Mouse (Mus musculus) midbrain, embryonic 15.5 days (tissue): Measurements from ENCODE around the gene Mapk8ip1. TPM values are rescaled to one million over a fixed set of nuclear protein-coding genes. Genes with fewer than 3 reads are reported as not detected.
A peak's percentile ranks its signal among the peaks of the same experiment; 100 is the strongest.

ENCODE experiments used
- ATAC-seq: fragments of 200-750 bp; cut with Nextera tagmentation; replicated peaks from 2 replicates; pipeline ENCODE4 v1.8.0; 2017; ENCODE audit warnings: moderate TSS enrichment
- H3K27ac ChIP-seq: fragments of 300-500 bp; sonication (generic); 2 replicates; pipeline ENCODE4 v1.5.1; 2015; ENCODE audit warnings: mild to moderate bottlenecking, inconsistent platforms
- H3K27me3 ChIP-seq: fragments of 300-500 bp; sonication (generic); replicated peaks from 2 replicates; pipeline ENCODE4 v1.6.1; 2015; ENCODE audit warnings: inconsistent platforms
- H3K36me3 ChIP-seq: fragments of 300-500 bp; sonication (generic); replicated peaks from 2 replicates; pipeline ENCODE4 v1.6.1; 2015; ENCODE audit warnings: inconsistent platforms
- H3K4me1 ChIP-seq: fragments of 300-500 bp; sonication (generic); 2 replicates; pipeline ENCODE4 v1.6.1; 2015; ENCODE audit warnings: inconsistent platforms
- H3K4me2 ChIP-seq: fragments of 300-500 bp; sonication (generic); 2 replicates; pipeline ENCODE4 v1.6.1; 2015; ENCODE audit warnings: inconsistent platforms, mild to moderate bottlenecking, moderate library complexity
- H3K4me3 ChIP-seq: fragments of 300-500 bp; sonication (generic); 2 replicates; pipeline ENCODE4 v1.5.1; 2015; ENCODE audit warnings: mild to moderate bottlenecking, inconsistent platforms
- H3K9ac ChIP-seq: fragments of 300-500 bp; sonication (generic); 2 replicates; pipeline ENCODE4 v1.6.1; 2015; ENCODE audit warnings: mild to moderate bottlenecking, inconsistent platforms
- H3K9me3 ChIP-seq: fragments of 300-500 bp; sonication (generic); 2 replicates; pipeline ENCODE4 v1.6.1; 2016; ENCODE audit warnings: inconsistent platforms
- WGBS: fragments of 180-500 bp; shearing (Covaris S2); methylation state at CpG from one replicate; pipeline ENCODE4 v1.1.7; 2015; ENCODE audit warnings: mixed read lengths; 5-methylcytosine and 5-hydroxymethylcytosine counted together
- polyA plus RNA-seq: library from polyadenylated mRNA; unstranded; fragments of >200 nt; fragmentation: Nextera tagmentation; extraction: Ambion mirVana; gene quantifications from 2 replicates; pipeline ENCODE4 v1.2.1, GENCODE M21; 2015

Gene Mapk8ip1
- polyA plus RNA-seq, 1 experiment from 2014 or later = 155 TPM

DNA sequence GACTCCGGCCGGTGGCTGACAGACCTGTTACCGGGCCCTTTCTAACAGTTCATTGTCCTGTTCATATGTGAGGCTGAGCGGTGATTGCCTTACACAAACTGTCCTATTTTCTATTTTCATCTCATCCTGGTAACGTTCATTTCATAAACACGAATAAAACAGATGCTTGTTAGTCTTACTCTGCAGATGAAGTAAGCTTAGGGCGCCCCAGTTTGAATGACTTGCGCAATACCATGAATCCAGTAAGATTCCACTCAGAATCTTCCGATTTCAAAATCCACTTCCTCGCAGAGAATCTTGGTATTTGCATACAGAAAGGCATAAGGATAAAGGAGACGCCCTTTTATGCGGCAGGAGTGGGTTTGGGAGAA, 33.3 kb upstream of the Mapk8ip1 start:
- Histone ChIP-seq H3K4me1 (peaks cover 44% of the 10 kb centered on the region), H3K9ac (peak overlapping the region; percentile 53), H3K4me2 (peak overlapping the region; percentile 83), H3K27ac (peak overlapping the region; percentile 77), H3K36me3 (no peaks in the 10 kb centered on the region), H3K9me3 (no peaks in the 10 kb centered on the region), H3K4me3 (peak overlapping the region; percentile 94), H3K27me3 (0 out of 2 replicates have a peak, but pooled peaks cover 4% of the 10 kb centered on the region)
- ATAC-seq = no peak
- 4% methylated on average over 12 of the region's 12 CpGs for WGBS

DNA sequence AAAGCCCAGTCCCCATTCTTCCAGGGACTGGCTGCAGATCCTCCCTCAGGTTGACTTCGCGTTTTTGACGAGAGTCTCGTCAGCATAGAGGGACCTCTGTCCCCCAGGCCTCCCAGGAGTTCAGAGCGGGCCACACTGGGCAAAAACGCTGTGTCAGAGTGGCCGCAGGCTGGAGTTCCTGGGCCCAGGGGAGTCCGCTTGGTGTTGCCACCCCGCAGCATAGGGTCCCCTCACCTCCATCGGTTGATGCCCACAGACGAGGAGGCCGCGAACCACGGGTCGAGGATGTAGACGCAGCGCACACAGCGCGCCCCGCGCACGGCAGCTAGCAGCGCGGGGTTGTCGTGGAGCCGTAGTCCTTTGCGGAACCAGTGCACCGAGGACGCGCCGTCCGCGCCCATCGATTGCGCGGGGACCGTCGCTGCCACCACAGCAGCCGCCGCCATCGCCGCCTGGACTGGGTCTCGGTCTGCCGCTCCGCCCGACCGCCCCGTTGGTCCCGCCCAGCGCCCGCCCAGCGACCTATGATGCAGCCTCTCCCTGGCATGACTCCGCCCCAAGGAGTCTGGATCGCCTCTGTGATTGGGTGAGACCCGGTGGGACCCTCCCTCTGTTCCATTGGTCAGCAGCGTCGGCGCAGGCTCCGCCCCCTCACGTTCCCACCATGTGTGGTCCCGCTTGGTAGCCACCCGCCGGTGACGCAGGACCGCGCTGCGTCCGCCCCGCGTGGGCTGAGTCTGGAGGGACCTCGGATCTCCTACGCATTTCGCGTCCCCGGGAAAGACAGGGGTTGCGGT, 32.7 kb upstream of the Mapk8ip1 start, which contains the start of gene Cry2:
Cry2 (minus strand) TSS at position 466 of the 797 bp plus-strand sequence.
- peak within 1 kb of the TSS; percentile 83 for H3K4me2 ChIP-seq
- H3K36me3 ChIP-seq = no peaks in the 10 kb centered on the region
- peak within 1 kb of the TSS; percentile 70 for H3K9ac ChIP-seq
- peak within 1 kb of the TSS; percentile 77 for H3K27ac ChIP-seq
- H3K9me3 ChIP-seq = no peaks in the 10 kb centered on the region
- peak; percentile 97 for ATAC-seq
- H3K4me1 ChIP-seq = peaks cover 46% of the 10 kb centered on the region
- WGBS = under 1% methylated on average over 75 of the region's 76 CpGs
- H3K4me3 ChIP-seq = peak within 1 kb of the TSS; percentile 94
- H3K27me3 ChIP-seq = 0 out of 2 replicates have a peak, but pooled peaks cover 4% of the 10 kb centered on the region

DNA sequence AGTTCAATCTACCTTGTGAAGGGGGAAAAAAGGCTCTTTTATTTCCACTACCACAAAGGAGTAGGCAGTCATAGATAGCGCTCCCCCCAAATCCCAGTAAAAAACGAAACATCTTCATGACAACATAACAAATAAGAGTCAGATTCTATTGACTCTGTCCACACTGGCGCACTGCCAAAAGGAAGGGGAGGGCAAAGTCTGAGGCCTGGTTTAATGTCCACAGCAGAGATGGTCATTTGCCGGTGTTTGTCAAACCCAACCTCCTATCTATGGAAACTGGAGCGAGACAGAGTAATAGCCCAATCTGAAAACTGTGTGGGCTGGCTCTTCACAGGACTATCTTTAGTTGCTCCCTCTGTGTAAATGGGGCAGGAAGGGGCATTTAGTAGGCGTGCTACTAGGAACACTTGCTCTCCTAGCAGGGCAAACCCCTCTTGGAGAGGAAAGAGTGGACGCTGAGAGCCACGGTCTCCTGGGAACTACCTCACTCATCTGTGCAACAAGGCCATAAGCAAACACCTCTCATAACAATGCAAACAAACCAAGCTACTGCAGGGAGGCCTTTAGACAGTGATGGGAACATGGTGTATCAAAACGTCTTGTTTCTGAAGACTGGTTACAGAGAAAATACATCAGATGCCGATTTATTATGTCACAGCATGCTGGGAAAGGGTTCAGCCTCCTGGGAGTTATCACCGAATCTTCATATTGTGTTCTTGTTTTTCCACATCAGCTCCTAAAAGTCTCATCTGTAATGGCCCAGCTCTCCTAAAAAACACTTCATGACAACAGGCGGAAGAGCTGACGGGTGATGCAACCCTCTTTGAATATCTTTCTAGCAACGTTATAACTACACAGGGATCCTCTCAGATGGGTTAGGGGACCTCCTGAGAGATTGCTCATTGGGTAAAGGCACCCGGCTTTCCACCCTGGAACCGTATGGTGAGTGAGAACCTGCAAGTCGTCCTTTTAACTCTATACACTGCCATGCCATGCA, 31.5 kb upstream of the Mapk8ip1 start:
- H3K4me2 ChIP-seq = peak overlapping the region; percentile 83

DNA sequence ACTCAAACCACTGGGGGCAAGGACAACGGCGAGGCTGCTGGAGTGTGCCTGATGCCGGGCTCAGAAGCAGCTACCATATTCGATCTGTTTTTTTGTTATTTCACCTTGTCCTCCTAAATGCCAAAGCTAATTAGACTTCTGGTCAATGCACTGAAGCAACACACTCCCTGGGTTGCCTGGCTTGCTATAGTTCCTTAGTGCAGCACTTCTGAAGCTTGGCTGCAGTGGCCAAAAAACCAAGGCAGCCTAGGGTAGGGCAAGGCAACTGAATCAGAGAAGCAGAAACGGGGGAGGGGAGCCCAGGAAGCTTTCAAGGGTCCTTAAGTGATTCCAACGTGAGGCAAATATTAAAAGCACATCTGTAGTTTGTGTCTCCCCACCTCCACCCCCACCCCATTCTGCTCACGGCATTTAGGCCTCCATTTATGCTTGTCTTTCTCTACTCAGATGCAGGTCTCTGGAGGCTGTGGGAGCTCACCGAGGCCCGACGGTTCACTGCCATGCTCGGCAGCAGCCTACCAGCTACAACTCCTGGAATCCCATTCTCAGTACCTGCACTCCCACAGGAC, 30.6 kb upstream of the Mapk8ip1 start:
- H3K27me3 ChIP-seq = 0 out of 2 replicates have a peak, but pooled peaks cover 4% of the 10 kb centered on the region
- 9% methylated on average over 11 of the region's 11 CpGs for WGBS
- H3K4me2 ChIP-seq = peak overlapping the region; percentile 83
- no peak for ATAC-seq
- peaks cover 58% of the 10 kb centered on the region for H3K4me1 ChIP-seq
- H3K9ac ChIP-seq = peak overlapping the region; percentile 70
- H3K9me3 ChIP-seq = no peaks in the 10 kb centered on the region
- peak overlapping the region; percentile 75 for H3K27ac ChIP-seq
- H3K4me3 ChIP-seq = peak overlapping the region; percentile 94
- H3K36me3 ChIP-seq = no peaks in the 10 kb centered on the region

More for the DNA sequence above, 31.5 kb upstream of the Mapk8ip1 start:
- 29% methylated on average over 17 of the region's 17 CpGs for WGBS
- peaks cover 52% of the 10 kb centered on the region for H3K4me1 ChIP-seq
- H3K27ac ChIP-seq = peak overlapping the region; percentile 75
- H3K9ac ChIP-seq = peak overlapping the region; percentile 70
- ATAC-seq = no peak
- H3K4me3 ChIP-seq = peak overlapping the region; percentile 94
- 0 out of 2 replicates have a peak, but pooled peaks cover 4% of the 10 kb centered on the region for H3K27me3 ChIP-seq
- no peaks in the 10 kb centered on the region for H3K9me3 ChIP-seq
- no peaks in the 10 kb centered on the region for H3K36me3 ChIP-seq

DNA sequence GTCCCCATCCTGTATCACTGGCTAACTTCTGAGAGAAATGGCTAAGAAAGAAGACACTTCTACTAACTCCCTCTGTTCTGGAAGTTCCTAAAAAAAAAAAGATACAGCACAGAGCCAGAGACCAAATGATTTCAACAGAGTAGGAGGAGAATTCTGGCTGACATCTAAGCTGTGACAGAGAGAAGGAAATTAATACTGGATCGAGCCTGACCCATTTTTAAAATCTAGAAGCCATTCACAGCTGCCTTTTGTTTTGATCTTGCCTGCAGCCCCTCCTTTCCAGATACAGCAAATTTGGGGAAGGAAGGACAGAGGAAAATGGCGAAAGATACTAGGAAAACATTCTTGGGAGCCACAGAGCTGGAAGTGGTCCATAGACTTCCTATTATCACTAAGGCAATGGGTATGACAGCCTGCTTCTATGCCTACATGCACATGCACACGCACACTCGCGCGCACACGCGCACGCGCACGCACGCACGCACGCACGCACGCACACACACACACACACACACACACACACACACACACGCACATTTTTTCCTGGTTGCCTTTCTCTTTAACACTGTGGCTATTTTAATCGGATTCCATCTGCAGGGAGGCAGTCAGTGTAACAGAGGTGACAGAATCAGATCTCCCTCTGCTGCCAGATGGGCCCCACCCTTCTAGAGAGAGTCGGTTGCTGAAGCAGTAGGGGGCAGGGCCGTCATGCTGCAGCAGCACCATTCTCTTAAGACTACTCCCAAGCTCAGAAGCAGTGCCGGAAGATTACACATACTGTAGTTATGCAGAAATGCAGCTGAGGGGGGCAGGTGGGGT, 29.9 kb upstream of the Mapk8ip1 start:
- ATAC-seq = peak; percentile 27
- Histone ChIP-seq H3K9ac (peak overlapping the region; percentile 70), H3K4me2 (peak overlapping the region; percentile 83), H3K4me3 (peak overlapping the region; percentile 94), H3K36me3 (no peaks in the 10 kb centered on the region), H3K4me1 (peaks cover 65% of the 10 kb centered on the region), H3K27me3 (0 out of 2 replicates have a peak, but pooled peaks cover 4% of the 10 kb centered on the region), H3K9me3 (no peaks in the 10 kb centered on the region), H3K27ac (peak overlapping the region; percentile 75)
- WGBS = 48% methylated on average over 21 of the region's 21 CpGs

DNA sequence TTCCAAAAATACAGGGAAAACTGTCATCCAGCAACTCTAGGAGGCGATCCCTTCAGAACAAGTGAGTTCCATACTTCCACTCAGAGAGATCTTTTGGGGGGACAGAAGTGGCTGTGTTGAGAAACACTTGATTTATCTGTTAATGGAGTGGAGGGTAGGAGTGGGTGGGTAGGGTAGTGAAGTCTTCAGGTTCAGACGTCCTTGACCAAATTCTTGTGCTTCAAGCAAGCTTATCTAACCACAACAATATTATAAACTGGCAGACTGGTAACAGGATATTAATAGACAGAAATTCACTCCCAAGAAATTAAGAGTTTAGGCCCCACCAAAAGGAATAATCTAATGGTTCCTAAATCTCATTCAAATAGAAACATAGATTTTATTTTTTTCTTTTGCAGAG, 29.0 kb upstream of the Mapk8ip1 start:
- ATAC-seq = no peak
- Histone ChIP-seq H3K36me3 (no peaks in the 10 kb centered on the region), H3K4me2 (no peak overlapping the region), H3K9ac (no peak overlapping the region), H3K4me1 (peaks cover 74% of the 10 kb centered on the region), H3K4me3 (no peak overlapping the region), H3K27ac (no peak overlapping the region), H3K27me3 (0 out of 2 replicates have a peak, but pooled peaks cover 1% of the 10 kb centered on the region), H3K9me3 (no peaks in the 10 kb centered on the region)
- 80% methylated on average over 2 of the region's 2 CpGs for WGBS

DNA sequence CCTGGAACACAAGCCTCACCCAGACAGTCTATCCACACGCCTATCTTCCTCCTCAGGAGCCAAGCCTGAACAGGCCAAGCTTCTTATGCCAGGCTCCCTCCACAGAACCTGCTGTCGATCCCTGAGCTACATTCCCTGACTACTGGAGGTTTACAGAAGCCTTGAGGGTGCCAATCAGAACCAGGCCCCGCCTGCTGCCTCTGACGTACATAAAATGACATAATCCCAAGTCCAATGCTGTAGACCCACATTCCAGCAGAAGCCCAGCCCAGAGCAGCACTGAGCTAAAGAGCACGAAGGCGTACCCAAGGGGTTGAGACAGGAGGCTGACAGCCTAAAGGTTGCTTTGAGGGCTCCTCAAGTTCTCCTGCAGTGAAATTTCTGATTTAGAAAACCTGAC, 26.8 kb upstream of the Mapk8ip1 start:
- Histone ChIP-seq H3K36me3 (no peaks in the 10 kb centered on the region), H3K9me3 (no peaks in the 10 kb centered on the region), H3K4me1 (peaks cover 83% of the 10 kb centered on the region), H3K9ac (no peak overlapping the region), H3K4me3 (no peak overlapping the region), H3K4me2 (no peak overlapping the region), H3K27me3 (no peaks in the 10 kb centered on the region), H3K27ac (peak overlapping the region; percentile 20; the same call in 1 of the 2 replicates)
- ATAC-seq = no peak; the same call in 1 of the 2 replicates
- WGBS = 43% methylated on average over 6 of the region's 6 CpGs

DNA sequence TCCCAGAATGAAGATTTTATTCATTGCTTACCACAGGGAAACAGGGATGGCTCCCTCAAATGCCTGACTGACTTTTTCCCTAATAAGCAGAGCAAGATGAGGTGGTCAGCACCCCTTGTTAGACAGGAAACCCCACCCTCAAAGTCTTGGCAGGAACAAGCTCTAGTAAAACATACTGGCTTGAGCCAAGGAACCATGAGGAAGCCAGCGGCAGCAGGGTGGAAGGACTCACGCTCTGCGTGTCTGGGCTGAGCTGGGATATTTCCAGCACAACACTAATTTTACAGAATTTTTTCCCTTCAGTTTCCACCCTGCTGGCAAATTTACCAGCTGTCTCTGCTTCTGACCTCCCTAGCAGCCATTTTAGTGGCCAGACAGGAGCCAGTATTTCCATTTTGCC, 25.4 kb upstream of the Mapk8ip1 start:
- no peak overlapping the region for H3K4me2 ChIP-seq
- H3K36me3 ChIP-seq = peaks cover 7% of the 10 kb centered on the region
- H3K27me3 ChIP-seq = no peaks in the 10 kb centered on the region
- WGBS = 67% methylated on average over 3 of the region's 3 CpGs
- no peaks in the 10 kb centered on the region for H3K9me3 ChIP-seq
- no peak overlapping the region for H3K9ac ChIP-seq
- peak overlapping the region; percentile 13; the same call in 1 of the 2 replicates for H3K27ac ChIP-seq
- H3K4me1 ChIP-seq = peaks cover 68% of the 10 kb centered on the region
- ATAC-seq = no peak
- H3K4me3 ChIP-seq = no peak overlapping the region

DNA sequence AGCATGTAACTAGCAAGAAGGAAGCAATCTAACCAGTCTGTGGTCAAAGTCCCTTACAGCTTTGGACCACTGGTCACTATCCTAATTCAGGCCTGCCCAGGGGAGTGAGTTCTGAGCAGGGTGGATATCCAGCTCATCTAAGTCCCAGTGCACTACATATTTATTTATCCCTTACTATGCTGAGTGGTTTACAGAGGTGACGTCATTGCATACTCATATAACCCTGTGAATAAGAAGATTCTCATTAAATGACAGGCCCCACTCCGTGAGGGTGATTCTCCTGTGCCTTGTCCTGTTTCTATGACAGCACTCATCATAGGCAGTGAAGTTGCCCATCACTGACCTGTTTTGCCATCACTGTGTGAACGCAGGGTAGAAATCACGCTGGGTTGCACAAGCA, 24.3 kb upstream of the Mapk8ip1 start:
- 0 out of 2 replicates have a peak overlapping the region, but pooled peaks have one; percentile 10 for H3K4me2 ChIP-seq
- peak overlapping the region; percentile 8; the same call in 1 of the 2 replicates for H3K9ac ChIP-seq
- H3K9me3 ChIP-seq = no peaks in the 10 kb centered on the region
- WGBS = 54% methylated on average over 4 of the region's 4 CpGs
- no peak overlapping the region for H3K4me3 ChIP-seq
- 0 out of 2 replicates have a peak, but pooled peaks have one; percentile 3 for ATAC-seq
- H3K27me3 ChIP-seq = no peaks in the 10 kb centered on the region
- peaks cover 59% of the 10 kb centered on the region for H3K4me1 ChIP-seq
- H3K36me3 ChIP-seq = peaks cover 16% of the 10 kb centered on the region
- peak overlapping the region; percentile 75 for H3K27ac ChIP-seq

DNA sequence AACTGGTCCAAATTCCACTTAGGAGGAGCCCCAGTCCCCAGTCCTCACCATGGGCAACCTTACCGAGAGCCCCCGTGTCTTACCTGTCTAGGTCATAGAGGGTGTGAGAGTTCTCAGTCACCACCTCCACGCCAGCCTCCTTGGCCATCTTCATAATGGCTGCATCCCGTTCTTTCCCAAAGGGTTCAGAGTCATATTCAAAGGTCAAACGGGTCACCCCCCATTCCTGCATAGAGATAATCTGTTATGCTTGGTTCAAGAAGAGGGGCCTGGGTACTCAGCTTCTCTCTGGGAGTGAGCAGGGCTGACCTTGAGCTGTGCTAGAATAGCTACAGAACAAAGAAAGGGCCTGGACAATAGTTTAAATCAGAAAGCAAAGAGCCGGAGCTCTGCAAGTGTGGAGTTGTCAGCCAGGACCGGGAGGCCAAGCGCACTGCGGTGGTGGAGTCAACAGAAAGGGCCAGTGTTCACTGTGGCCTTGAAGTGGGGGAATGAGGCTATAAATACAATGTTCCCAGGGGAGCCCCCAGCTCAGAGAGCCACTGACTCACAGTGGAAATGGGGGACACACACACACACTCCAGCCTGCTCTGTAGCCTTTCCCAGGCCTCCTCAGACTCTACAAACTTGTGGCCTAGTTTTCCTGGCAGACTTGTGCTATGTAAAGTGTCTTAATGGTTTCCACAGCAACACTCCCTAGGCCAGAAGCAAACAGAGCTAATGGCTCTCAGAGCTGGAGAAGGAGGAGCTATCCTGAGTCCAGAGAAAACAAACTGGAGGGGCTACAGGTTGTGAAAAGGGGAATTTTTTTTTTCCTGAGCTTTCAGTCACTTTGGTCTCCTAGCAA, 23.6 kb upstream of the Mapk8ip1 start:
- peaks cover 54% of the 10 kb centered on the region for H3K4me1 ChIP-seq
- H3K4me2 ChIP-seq = no peak overlapping the region
- H3K4me3 ChIP-seq = no peak overlapping the region
- peak; percentile 40 for ATAC-seq
- H3K27me3 ChIP-seq = no peaks in the 10 kb centered on the region
- 25% methylated on average over 9 of the region's 9 CpGs for WGBS
- H3K36me3 ChIP-seq = peaks cover 22% of the 10 kb centered on the region
- H3K27ac ChIP-seq = peak overlapping the region; percentile 75
- peak overlapping the region; percentile 8; the same call in 1 of the 2 replicates for H3K9ac ChIP-seq
- no peaks in the 10 kb centered on the region for H3K9me3 ChIP-seq
